Mouse (Mus musculus) intestine, postnatal 0 days (tissue): ENCODE measurements around the gene Olfr1373. TPM values are rescaled to one million over a fixed set of nuclear protein-coding genes. Genes with fewer than 3 reads are reported as not detected.

Source experiments
- ATAC-seq: fragments of 200-750 bp; cut with Nextera tagmentation; 2 replicates; pipeline ENCODE4 v1.8.0; 2017; ENCODE audit warnings: mild to moderate bottlenecking, moderate TSS enrichment, moderate library complexity
- H3K27ac ChIP-seq: fragments of 300-500 bp; sonication (generic); 2 replicates; pipeline ENCODE4 v1.5.1; 2014; ENCODE audit warnings: mild to moderate bottlenecking, low read depth, low read length, moderate library complexity
- H3K27me3 ChIP-seq: fragments of 300-500 bp; sonication (generic); replicated peaks from 2 replicates; pipeline ENCODE4 v1.6.1; 2014; ENCODE audit warnings: low read length, mixed read lengths; ENCODE audit not compliant: control insufficient read depth, insufficient read depth
- H3K36me3 ChIP-seq: fragments of 300-500 bp; sonication (generic); 2 replicates; pipeline ENCODE4 v1.6.1; 2014; ENCODE audit warnings: mild to moderate bottlenecking, moderate library complexity; ENCODE audit not compliant: control insufficient read depth, insufficient read depth
- H3K4me1 ChIP-seq: fragments of 300-500 bp; sonication (generic); replicated peaks from 2 replicates; pipeline ENCODE4 v1.6.1; 2014; ENCODE audit warnings: antibody characterized with exemption, low read length, mixed read lengths; ENCODE audit not compliant: control insufficient read depth, insufficient read depth
- H3K4me2 ChIP-seq: fragments of 300-500 bp; sonication (generic); replicated peaks from 2 replicates; pipeline ENCODE4 v1.6.1; 2014; ENCODE audit warnings: low read depth, mild to moderate bottlenecking, moderate library complexity
- H3K4me3 ChIP-seq: fragments of 300-500 bp; sonication (generic); 2 replicates; pipeline ENCODE4 v1.5.1; 2014; ENCODE audit warnings: low read depth, low read length
- H3K9ac ChIP-seq: fragments of 300-500 bp; sonication (generic); 2 replicates; pipeline ENCODE4 v1.6.1; 2014; ENCODE audit warnings: mild to moderate bottlenecking, low read depth, low read length
- H3K9me3 ChIP-seq: fragments of 300-500 bp; sonication (generic); 2 replicates; pipeline ENCODE4 v1.6.1; 2016; ENCODE audit warnings: mixed run types; ENCODE audit not compliant: control insufficient read depth
- CTCF ChIP-seq: sonication (generic); IDR thresholded peaks from 2 replicates; pipeline ENCODE4 v1.5.1; 2016; ENCODE audit warnings: low read depth, mild to moderate bottlenecking, control low read depth, antibody characterized with exemption, moderate library complexity
- WGBS: fragments of 180-500 bp; shearing (Covaris S2); extraction: QIAGEN DNeasy Blood & Tissue Kit; methylation state at CpG from one replicate; pipeline ENCODE4 v1.1.7; 2014; 5-methylcytosine and 5-hydroxymethylcytosine counted together
- microRNA-seq: library from miRNA; unstranded; fragments of <30 nt; microRNA quantifications from one replicate; pipeline ENCODE4, GENCODE M21; 2016
- polyA plus RNA-seq: library from polyadenylated mRNA; unstranded; fragments of >200 nt; fragmentation: Nextera tagmentation; extraction: Ambion mirVana; gene quantifications from 2 replicates; pipeline ENCODE4 v1.2.1, GENCODE M21; 2015

Gene Olfr1373
- polyA plus RNA-seq, 1 experiment from 2014 or later: not detected

DNA sequence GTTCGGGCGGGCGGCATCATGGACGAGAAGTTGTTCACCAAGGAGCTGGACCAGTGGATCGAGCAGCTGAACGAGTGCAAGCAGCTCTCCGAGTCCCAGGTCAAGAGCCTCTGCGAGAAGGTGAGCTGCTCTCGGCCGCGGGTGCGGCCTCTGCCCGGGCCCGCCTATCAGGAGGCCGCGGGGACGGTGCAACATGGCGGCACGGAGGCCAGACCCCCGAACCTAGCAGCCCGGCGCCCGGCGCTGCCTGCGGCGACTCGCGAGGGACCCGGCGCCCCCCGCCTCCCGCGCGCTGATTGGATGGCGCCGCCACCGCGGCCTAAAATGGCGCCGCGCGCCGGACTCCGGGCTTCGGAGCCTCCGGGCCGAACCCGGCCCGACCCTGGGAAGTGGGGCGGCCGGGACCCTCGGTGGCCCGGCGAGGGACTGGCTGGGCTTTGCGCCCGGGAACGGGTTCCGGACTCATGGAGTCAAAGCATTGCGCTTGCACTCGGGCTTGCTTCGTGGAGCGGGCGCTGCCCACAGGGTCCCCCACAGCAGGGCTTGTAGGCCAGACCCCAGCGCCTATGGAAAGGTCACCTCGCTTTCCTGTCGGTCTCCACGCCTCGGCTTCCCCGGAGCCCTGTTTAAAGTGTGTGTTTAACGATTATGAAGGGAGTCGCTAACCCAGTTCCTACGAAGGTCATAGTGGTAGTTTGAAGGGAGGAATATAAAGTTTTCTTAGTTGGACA, 46.1 kb downstream of the Olfr1373 start:
- peak overlapping the region; percentile 77 for H3K4me2 ChIP-seq
- H3K9me3 ChIP-seq: no peaks in the 10 kb centered on the region
- H3K27ac ChIP-seq: peak overlapping the region; percentile 100
- H3K4me1 ChIP-seq: peaks cover 5% of the 10 kb centered on the region; the same call in 1 of the 2 replicates
- H3K4me3 ChIP-seq: peak overlapping the region; percentile 88
- WGBS: under 1% methylated on average over 63 of the region's 72 CpGs
- no peak for TF ChIP-seq CTCF
- ATAC-seq: peak; percentile 50
- H3K36me3 ChIP-seq: no peaks in the 10 kb centered on the region
- H3K27me3 ChIP-seq: no peaks in the 10 kb centered on the region
- H3K9ac ChIP-seq: peak overlapping the region; percentile 100

DNA sequence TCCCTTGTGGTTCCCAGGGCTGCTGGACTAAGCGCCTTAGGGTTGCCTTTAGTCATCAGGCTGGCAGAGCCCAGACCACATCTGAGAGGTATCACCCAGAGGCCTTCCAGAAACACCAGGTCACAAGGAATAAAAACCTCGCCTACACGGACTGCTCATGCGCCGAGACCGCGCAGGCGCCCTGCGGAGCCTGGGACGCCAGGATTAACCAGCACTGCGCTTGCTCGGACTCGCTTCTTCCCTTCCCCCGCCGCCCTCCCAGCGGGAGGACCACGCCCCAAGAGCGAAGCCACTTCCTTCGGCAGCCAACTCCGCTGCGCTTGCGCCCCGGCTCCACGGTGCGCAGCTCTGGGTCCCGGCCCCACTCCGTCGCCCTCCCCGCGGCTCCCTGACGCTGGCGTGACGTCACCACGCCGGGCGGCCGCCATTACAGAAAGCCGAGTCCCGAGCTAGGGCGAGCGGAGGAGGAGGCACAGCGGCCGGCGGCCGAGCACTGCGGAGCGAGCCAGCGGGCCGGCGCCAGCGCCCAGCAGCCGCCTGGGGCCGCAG, 46.9 kb downstream of the Olfr1373 start, which contains the start of gene Ppp2ca:
TSS of gene Ppp2ca (plus strand) at position 284 of the 549 bp plus-strand sequence.
- Histone ChIP-seq H3K27me3 (no peaks in the 10 kb centered on the region), H3K9me3 (no peaks in the 10 kb centered on the region), H3K27ac (peak within 1 kb of the TSS; percentile 100), H3K4me2 (peak within 1 kb of the TSS; percentile 77), H3K36me3 (no peaks in the 10 kb centered on the region), H3K9ac (peak within 1 kb of the TSS; percentile 100), H3K4me3 (peak within 1 kb of the TSS; percentile 88), H3K4me1 (peaks cover 4% of the 10 kb centered on the region; the same call in 1 of the 2 replicates)
- under 1% methylated on average over 50 of the region's 53 CpGs for WGBS
- peak; percentile 96 for ATAC-seq
- no peak for TF ChIP-seq CTCF

DNA sequence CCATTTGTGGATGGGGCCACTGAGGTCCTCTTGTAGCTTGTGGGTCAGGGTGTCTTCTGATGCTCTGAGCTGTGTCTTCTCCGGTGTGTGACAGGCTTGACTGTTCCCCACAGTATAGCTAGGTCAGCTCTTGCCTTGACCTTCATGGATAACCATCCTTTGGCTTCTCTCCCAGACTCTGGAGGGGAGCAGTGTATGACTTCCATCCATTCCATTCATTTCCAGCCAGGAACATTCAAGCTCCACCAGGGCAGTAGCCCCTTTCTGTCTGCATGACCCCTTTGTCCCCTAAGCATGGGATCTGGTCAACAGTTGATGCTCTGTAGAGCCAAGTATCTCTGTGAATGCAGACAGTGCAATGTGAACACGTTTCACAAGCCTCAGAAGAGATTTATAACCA, 47.7 kb downstream of the Olfr1373 start:
- H3K4me1 ChIP-seq: peaks cover 4% of the 10 kb centered on the region; the same call in 1 of the 2 replicates
- no peaks in the 10 kb centered on the region for H3K36me3 ChIP-seq
- H3K27ac ChIP-seq: peak overlapping the region; percentile 100
- no peak for ATAC-seq
- no peak overlapping the region for H3K4me3 ChIP-seq
- 68% methylated on average over 2 of the region's 2 CpGs for WGBS
- 0 out of 2 replicates have a peak overlapping the region, but pooled peaks have one; percentile 100 for H3K9ac ChIP-seq
- H3K9me3 ChIP-seq: no peaks in the 10 kb centered on the region
- no peaks in the 10 kb centered on the region for H3K27me3 ChIP-seq
- peak overlapping the region; percentile 77; the same call in 1 of the 2 replicates for H3K4me2 ChIP-seq
- TF ChIP-seq CTCF: no peak

DNA sequence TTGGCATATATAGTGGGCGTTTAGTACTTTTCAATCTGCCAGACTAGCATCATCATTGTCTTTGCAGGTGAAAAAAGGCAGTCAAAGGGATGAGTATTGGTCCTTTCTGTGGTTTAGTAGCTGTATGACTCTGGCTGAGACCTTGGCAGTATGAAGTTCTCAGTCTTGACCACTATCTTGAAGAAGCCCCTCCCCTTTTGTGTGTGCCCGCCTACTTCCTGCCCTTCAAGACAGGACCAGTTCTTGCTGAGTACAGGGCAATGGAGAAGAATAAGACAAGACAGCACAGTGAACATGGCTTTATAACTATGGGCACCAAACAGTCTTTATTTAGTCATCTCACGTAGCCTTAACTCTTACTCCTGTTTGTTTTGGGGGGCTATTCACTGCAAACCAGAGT, 48.3 kb downstream of the Olfr1373 start:
- Histone ChIP-seq H3K9me3 (no peaks in the 10 kb centered on the region), H3K4me3 (no peak overlapping the region), H3K27ac (peak overlapping the region; percentile 100; the same call in 1 of the 2 replicates), H3K9ac (no peak overlapping the region), H3K27me3 (no peaks in the 10 kb centered on the region), H3K4me1 (peaks cover 4% of the 10 kb centered on the region; the same call in 1 of the 2 replicates), H3K4me2 (no peak overlapping the region), H3K36me3 (no peaks in the 10 kb centered on the region)
- no peak for TF ChIP-seq CTCF
- WGBS: 74% methylated on average over 3 of the region's 3 CpGs
- no peak for ATAC-seq

Small RNA genes within 50 kb of the gene (microRNA-seq; reads per million reads assigned to microRNA genes)
- not detected for gene Gm24157
- gene Mir3061: 6.2 reads per million, percentile 17 among the genes with 10 or more reads in this experiment

Other genes with a start within 250 kb of the Olfr1373 start
- gene Cdkn2aipnl, start 177.9 kb downstream of the Olfr1373 start, polyA plus RNA-seq: 49.0 and 49.8 TPM in 2 replicates
- gene Ube2b, start 144.8 kb downstream of the Olfr1373 start, polyA plus RNA-seq: 212 and 223 TPM in 2 replicates
- gene Cdkl3, start 141.3 kb downstream of the Olfr1373 start, polyA plus RNA-seq: 4.6 and 5.0 TPM in 2 replicates
- 44.9 and 47.9 TPM in 2 replicates for gene Ppp2ca, start 46.8 kb downstream of the Olfr1373 start, polyA plus RNA-seq
- gene Olfr1371, start 68.5 kb upstream of the Olfr1373 start, polyA plus RNA-seq: not detected in 2 replicates
- 605 and 624 TPM in 2 replicates for gene Skp1a, start 86.5 kb upstream of the Olfr1373 start, polyA plus RNA-seq
- 3.3 TPM in 2 replicates for gene Tcf7, start 137.5 kb upstream of the Olfr1373 start, polyA plus RNA-seq
- gene Vdac1, start 215.3 kb upstream of the Olfr1373 start, polyA plus RNA-seq: 175 and 180 TPM in 2 replicates